10 mouse cellular contexts compared by ENCODE assay signal in the genomic region with DNA sequence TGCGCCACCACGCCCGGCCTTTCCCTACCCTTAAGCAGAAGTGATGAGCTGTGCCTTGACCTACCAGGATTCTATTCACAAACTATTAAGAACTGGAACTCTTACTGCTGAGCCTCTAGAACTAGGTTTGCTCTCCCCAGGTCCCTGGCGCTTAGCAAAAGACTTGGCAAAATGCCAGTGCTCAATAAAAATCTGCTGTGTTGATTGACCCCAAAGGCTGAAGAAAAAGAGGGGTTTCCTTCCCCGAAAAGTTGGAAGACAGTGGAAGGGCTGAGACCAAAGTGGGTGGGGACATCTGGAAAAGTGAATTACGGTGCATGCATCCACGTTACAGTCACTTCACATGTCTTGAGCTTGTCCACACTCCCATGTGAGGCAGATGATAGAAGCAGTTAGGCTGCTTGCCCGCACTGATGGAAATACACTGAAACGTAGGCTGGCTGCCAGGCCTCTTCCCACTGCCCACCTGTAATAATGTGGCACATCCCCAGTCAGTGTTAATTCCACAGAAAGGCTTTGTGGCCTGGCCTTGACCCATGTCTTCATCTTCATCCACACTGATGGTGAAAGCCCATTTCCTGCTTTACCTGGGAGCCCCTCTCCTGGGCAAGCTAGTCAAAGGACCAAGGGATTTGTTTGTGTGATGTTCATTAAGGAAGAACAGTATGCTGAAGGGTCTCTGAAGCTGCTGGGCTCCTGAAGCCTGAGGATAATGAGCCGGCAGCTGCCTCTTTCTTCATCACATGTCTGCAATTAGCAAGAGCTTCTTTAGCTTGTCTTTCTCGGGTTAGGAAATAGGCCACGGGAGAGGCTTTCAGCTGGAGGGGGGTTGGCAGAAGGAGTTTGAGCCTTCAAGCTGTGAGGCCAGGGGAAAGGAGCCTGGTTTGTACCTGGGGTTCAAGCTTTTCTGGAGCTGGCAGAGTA. TPM values are rescaled to one million over a fixed set of nuclear protein-coding genes. Genes with fewer than 3 reads are reported as not detected.
A peak's percentile ranks its signal among the peaks of the same experiment; 100 is the strongest.
DNase-seq lines count a peak whose midpoint lies in the region; ATAC-seq and TF ChIP-seq lines count a peak whose summit lies in the region.
"Had no signal": no experiment of that assay in that cellular context is flagged by ENCODE, and none has a peak within 500 bp of the region (broad histone marks: within the 10 kb centered on the region; RNA-seq: fewer than 3 reads in every experiment).

No protein-coding gene starts in this region.

- H3K4me2 ChIP-seq in forebrain, embryonic 12.5 days, result no peak overlapping the region
- no peak overlapping the region for H3K4me2 ChIP-seq in heart, embryonic 12.5 days
- H3K4me2 ChIP-seq: stomach, embryonic 15.5 days had no signal

- H3K9me3 ChIP-seq in forebrain, embryonic 12.5 days, result no peaks in the 10 kb centered on the region
- no peaks in the 10 kb centered on the region for H3K9me3 ChIP-seq in heart, embryonic 12.5 days (replicated peaks)
- H3K9me3 ChIP-seq: G1E; stomach, embryonic 15.5 days had no signal

- no peak overlapping the region for H3K4me3 ChIP-seq in forebrain, embryonic 12.5 days (replicated peaks)
- no peak overlapping the region for H3K4me3 ChIP-seq in left cerebral cortex, adult 2 months
- H3K4me3 ChIP-seq in heart, embryonic 12.5 days, result no peak overlapping the region
- H3K4me3 ChIP-seq: erythroblast, embryonic 14.5 days; stomach, embryonic 15.5 days had no signal

- 62% methylated on average over 12 of the region's 12 CpGs for WGBS in forebrain, embryonic 12.5 days
- WGBS in heart, embryonic 12.5 days, result 66% methylated on average over 12 of the region's 12 CpGs

- no peaks in the 10 kb centered on the region for H3K27me3 ChIP-seq in forebrain, embryonic 12.5 days
- no peaks in the 10 kb centered on the region for H3K27me3 ChIP-seq in heart, embryonic 12.5 days (replicated peaks)
- H3K27me3 ChIP-seq: stomach, embryonic 15.5 days had no signal

- no peak overlapping the region for H3K9ac ChIP-seq in forebrain, embryonic 12.5 days
- H3K9ac ChIP-seq in heart, embryonic 12.5 days, result no peak overlapping the region
- H3K9ac ChIP-seq: stomach, embryonic 15.5 days had no signal

- no peak for TF ChIP-seq CTCF in left cerebral cortex, adult 2 months (IDR thresholded peaks at IDR 0.05)

- H3K36me3 ChIP-seq in forebrain, embryonic 12.5 days (replicated peaks), result no peaks in the 10 kb centered on the region
- no peaks in the 10 kb centered on the region for H3K36me3 ChIP-seq in heart, embryonic 12.5 days
- H3K36me3 ChIP-seq: G1E; stomach, embryonic 15.5 days had no signal

- peaks cover 26% of the 10 kb centered on the region for H3K4me1 ChIP-seq in forebrain, embryonic 12.5 days
- no peaks in the 10 kb centered on the region for H3K4me1 ChIP-seq in heart, embryonic 12.5 days (replicated peaks)
- H3K4me1 ChIP-seq: stomach, embryonic 15.5 days had no signal

- intact Hi-C loops in left cerebral cortex, adult 2 months (cut with DNase I), result no loop called here

- ATAC-seq in forebrain, embryonic 12.5 days (ENCODE audit: low FRiP score), result peak; percentile 70; the same call in 1 of the 2 replicates
- ATAC-seq in heart, embryonic 12.5 days (ENCODE audit: insufficient number of reproducible peaks, low FRiP score), result no peak

- DNase-seq in right cerebral cortex, adult 18-20 months, result peak; percentile 39
- DNase-seq in right cerebral cortex, postnatal 4 days, result no peak
- peak; percentile 26 to 43 for DNase-seq in left cerebral cortex, adult 2 months (ENCODE audit: extremely low spot score in 1 of 2, low spot score in 2 of 2)
- no peak for DNase-seq in gastrocnemius, postnatal 25 days
- no peak for DNase-seq in adrenal gland, adult 18-20 months (ENCODE audit: low spot score in 2 of 2)

- H3K27ac ChIP-seq in forebrain, embryonic 12.5 days, result peak overlapping the region; percentile 75
- peak overlapping the region; percentile 33; the same call in 1 of the 2 replicates for H3K27ac ChIP-seq in left cerebral cortex, adult 2 months
- H3K27ac ChIP-seq in heart, embryonic 12.5 days (ENCODE audit: poor library complexity, severe bottlenecking), result no peak overlapping the region
- H3K27ac ChIP-seq: stomach, embryonic 15.5 days had no signal

RNA-seq across cellular contexts. Expression of gene Rab3b, which starts 59.2 kb away (rescaled TPM):
- 33.7 and 34.6 TPM in 2 replicates for polyA plus RNA-seq in forebrain, embryonic 12.5 days (2016; fragmentation: Nextera tagmentation; extraction: Ambion mirVana)
- total RNA-seq in left cerebral cortex, adult 2 months (2021), result 10 to 100 TPM; 79.7 to 81.2 TPM
- not detected for total RNA-seq in gastrocnemius, postnatal 25 days (2021)
- total RNA-seq in adrenal gland, adult 18-20 months (2021), result 10 to 100 TPM; 35.7 to 43.5 TPM
- 6.7 and 7.2 TPM in 2 replicates for polyA plus RNA-seq in heart, embryonic 12.5 days (2016; fragmentation: Nextera tagmentation; extraction: Ambion mirVana)
- polyA plus RNA-seq: erythroblast, embryonic 14.5 days had no signal

Comparison
In these comparisons a context has a peak if more than half of its experiments do, and no peak if none do; other contexts are left out.
1. DNase-seq: peak in right cerebral cortex, adult 18-20 months (single experiment) and left cerebral cortex, adult 2 months (2 of 2); none in right cerebral cortex, postnatal 4 days (single experiment), gastrocnemius, postnatal 25 days (single experiment) and adrenal gland, adult 18-20 months (0 of 2).
2. RNA of gene Rab3b, which starts 59.2 kb away (total RNA-seq): 79.7 to 81.2 TPM in left cerebral cortex, adult 2 months and 35.7 to 43.5 TPM in adrenal gland, adult 18-20 months; not detected in gastrocnemius, postnatal 25 days; every median in the first group is over 10 times any median in the second.